Mouse (Mus musculus): ENCODE measurements at regions not wholly inside any gene's neighbourhood (a gene's known extent, or its start where the extent isn't known, plus 50 kb on each side); places are given as distances from the start of the nearest gene placed in this dataset.

GRCm38 (mm10) chr9:47228736-47229135 is 230.2 kb downstream of the Gm4791 start:
- Histone ChIP-seq H3K27me3 (ENCODE audit: control insufficient read depth, insufficient read depth, low read length) (no peaks in the 10 kb centered on the region), H3K27ac (ENCODE audit: low read depth, low read length) (no peak overlapping the region), H3K4me3 (ENCODE audit: low read depth, low read length) (no peak overlapping the region), H3K9me3 (ENCODE audit: control insufficient read depth, low read length) (no peaks in the 10 kb centered on the region), H3K36me3 (ENCODE audit: control insufficient read depth, insufficient read depth, low read length) (no peaks in the 10 kb centered on the region), H3K4me1 (ENCODE audit: control insufficient read depth, insufficient read depth, low read length) (0 out of 2 replicates have a peak, but pooled peaks cover 4% of the 10 kb centered on the region), H3K9ac (replicated peaks; ENCODE audit: low read depth, low read length) (no peak overlapping the region), H3K4me2 (ENCODE audit: low read depth, low read length) (no peak overlapping the region)
- WGBS, result 55% methylated on average over 5 of the region's 5 CpGs
- no peak for ATAC-seq (ENCODE audit: low read depth)

DNA sequence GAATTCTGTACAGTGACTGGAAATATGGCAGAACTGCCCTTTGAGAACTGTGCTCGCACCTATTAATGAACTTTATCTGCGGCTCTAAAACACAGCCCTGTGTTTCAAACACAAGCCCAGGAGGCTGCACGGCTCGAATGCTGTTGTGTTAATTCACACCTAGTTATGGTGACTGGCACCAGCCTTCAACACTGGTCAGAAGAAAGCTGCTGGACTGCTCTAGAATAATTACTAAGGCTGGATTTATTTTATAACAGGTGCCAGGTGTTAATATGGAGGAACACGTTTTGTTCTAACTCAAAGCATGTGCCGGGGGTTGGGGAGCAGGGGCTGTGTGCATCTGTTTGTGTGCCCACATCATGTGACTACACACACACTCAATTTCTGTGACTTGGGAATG is 230.8 kb downstream of the Gm4791 start:
- 0 out of 2 replicates have a peak, but pooled peaks cover 4% of the 10 kb centered on the region for H3K4me1 ChIP-seq (ENCODE audit: control insufficient read depth, insufficient read depth, low read length)
- no peak overlapping the region for H3K4me3 ChIP-seq (ENCODE audit: low read depth, low read length)
- H3K36me3 ChIP-seq (ENCODE audit: control insufficient read depth, insufficient read depth, low read length), result no peaks in the 10 kb centered on the region
- H3K9ac ChIP-seq (replicated peaks; ENCODE audit: low read depth, low read length), result no peak overlapping the region
- ATAC-seq (ENCODE audit: low read depth), result no peak
- WGBS, result 77% methylated on average over 6 of the region's 6 CpGs
- no peak overlapping the region for H3K27ac ChIP-seq (ENCODE audit: low read depth, low read length)
- H3K4me2 ChIP-seq (ENCODE audit: low read depth, low read length), result no peak overlapping the region
- no peaks in the 10 kb centered on the region for H3K27me3 ChIP-seq (ENCODE audit: control insufficient read depth, insufficient read depth, low read length)
- no peaks in the 10 kb centered on the region for H3K9me3 ChIP-seq (ENCODE audit: control insufficient read depth, low read length)

DNA sequence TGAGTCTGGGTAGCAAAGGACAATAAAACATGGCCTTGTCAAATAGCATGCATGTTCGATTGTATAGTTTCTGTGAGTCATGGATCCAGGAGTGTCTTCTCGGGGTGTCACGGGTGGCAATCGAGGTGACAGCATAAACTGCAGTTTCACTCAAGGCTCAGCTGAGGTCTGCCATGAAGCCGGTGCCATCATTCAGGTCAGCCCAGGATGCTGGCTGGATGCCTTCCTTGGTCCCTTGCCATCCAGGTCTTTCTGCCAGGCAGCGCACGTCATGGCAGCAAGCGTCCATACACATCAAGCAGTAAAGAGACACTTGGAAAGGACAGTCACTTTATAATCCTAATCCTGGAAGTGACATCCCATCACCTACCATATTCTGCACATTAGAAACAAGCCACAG is 242.4 kb downstream of the Gm4791 start:
- H3K9me3 ChIP-seq (ENCODE audit: control insufficient read depth, low read length), result no peaks in the 10 kb centered on the region
- H3K9ac ChIP-seq (replicated peaks; ENCODE audit: low read depth, low read length), result no peak overlapping the region
- H3K4me2 ChIP-seq (ENCODE audit: low read depth, low read length), result no peak overlapping the region
- WGBS, result 87% methylated on average over 8 of the region's 8 CpGs
- no peaks in the 10 kb centered on the region for H3K4me1 ChIP-seq (ENCODE audit: control insufficient read depth, insufficient read depth, low read length)
- no peak overlapping the region for H3K4me3 ChIP-seq (ENCODE audit: low read depth, low read length)
- no peak for ATAC-seq (ENCODE audit: low read depth)
- no peaks in the 10 kb centered on the region for H3K27me3 ChIP-seq (ENCODE audit: control insufficient read depth, insufficient read depth, low read length)
- no peak overlapping the region for H3K27ac ChIP-seq (ENCODE audit: low read depth, low read length)
- no peaks in the 10 kb centered on the region for H3K36me3 ChIP-seq (ENCODE audit: control insufficient read depth, insufficient read depth, low read length)

GRCm38 (mm10) chr9:47242051-47242450 is 243.5 kb downstream of the Gm4791 start:
- WGBS, result 80% methylated on average over 6 of the region's 6 CpGs

GRCm38 (mm10) chr9:47242526-47242925 is 244.0 kb downstream of the Gm4791 start:
- 63% methylated on average over 8 of the region's 8 CpGs for WGBS
- ATAC-seq (ENCODE audit: low read depth), result no peak
- Histone ChIP-seq H3K4me2 (ENCODE audit: low read depth, low read length) (no peak overlapping the region), H3K36me3 (ENCODE audit: control insufficient read depth, insufficient read depth, low read length) (no peaks in the 10 kb centered on the region), H3K9ac (replicated peaks; ENCODE audit: low read depth, low read length) (no peak overlapping the region), H3K27ac (ENCODE audit: low read depth, low read length) (no peak overlapping the region), H3K4me3 (ENCODE audit: low read depth, low read length) (no peak overlapping the region), H3K4me1 (ENCODE audit: control insufficient read depth, insufficient read depth, low read length) (no peaks in the 10 kb centered on the region), H3K27me3 (ENCODE audit: control insufficient read depth, insufficient read depth, low read length) (no peaks in the 10 kb centered on the region), H3K9me3 (ENCODE audit: control insufficient read depth, low read length) (no peaks in the 10 kb centered on the region)

More at GRCm38 (mm10) chr9:47242051-47242450, 243.5 kb downstream of the Gm4791 start:
- H3K4me2 ChIP-seq (ENCODE audit: low read depth, low read length), result no peak overlapping the region
- no peak for ATAC-seq (ENCODE audit: low read depth)
- H3K4me1 ChIP-seq (ENCODE audit: control insufficient read depth, insufficient read depth, low read length), result no peaks in the 10 kb centered on the region
- no peaks in the 10 kb centered on the region for H3K27me3 ChIP-seq (ENCODE audit: control insufficient read depth, insufficient read depth, low read length)
- H3K4me3 ChIP-seq (ENCODE audit: low read depth, low read length), result no peak overlapping the region
- H3K36me3 ChIP-seq (ENCODE audit: control insufficient read depth, insufficient read depth, low read length), result no peaks in the 10 kb centered on the region
- H3K27ac ChIP-seq (ENCODE audit: low read depth, low read length), result no peak overlapping the region
- H3K9me3 ChIP-seq (ENCODE audit: control insufficient read depth, low read length), result no peaks in the 10 kb centered on the region
- H3K9ac ChIP-seq (replicated peaks; ENCODE audit: low read depth, low read length), result no peak overlapping the region

DNA sequence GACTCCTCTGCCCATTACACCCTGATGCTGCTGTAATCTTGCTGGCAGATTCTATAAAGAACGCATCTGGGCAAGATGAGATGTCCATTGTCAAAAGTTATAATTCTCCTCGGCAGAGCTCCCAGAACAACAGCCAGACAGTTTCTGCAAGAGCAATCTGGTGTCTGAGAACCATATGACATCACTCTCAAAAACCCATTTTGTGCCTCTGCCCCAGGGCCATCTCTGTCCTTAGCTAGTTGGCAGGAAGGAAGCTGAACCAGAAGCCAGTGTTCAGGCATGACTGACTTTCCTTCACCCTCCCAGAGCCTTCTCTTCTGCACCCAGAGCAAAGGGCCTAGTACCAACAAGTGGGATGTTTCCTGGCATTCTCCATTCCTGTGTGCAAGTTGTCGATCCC is 250.5 kb downstream of the Gm4791 start:
- Histone ChIP-seq H3K4me3 (ENCODE audit: low read depth, low read length) (no peak overlapping the region), H3K9me3 (ENCODE audit: control insufficient read depth, low read length) (no peaks in the 10 kb centered on the region), H3K36me3 (ENCODE audit: control insufficient read depth, insufficient read depth, low read length) (no peaks in the 10 kb centered on the region), H3K4me2 (ENCODE audit: low read depth, low read length) (no peak overlapping the region), H3K9ac (replicated peaks; ENCODE audit: low read depth, low read length) (no peak overlapping the region), H3K27me3 (ENCODE audit: control insufficient read depth, insufficient read depth, low read length) (no peaks in the 10 kb centered on the region), H3K4me1 (ENCODE audit: control insufficient read depth, insufficient read depth, low read length) (no peaks in the 10 kb centered on the region), H3K27ac (ENCODE audit: low read depth, low read length) (no peak overlapping the region)
- no peak for ATAC-seq (ENCODE audit: low read depth)
- 64% methylated on average over 3 of the region's 3 CpGs for WGBS

DNA sequence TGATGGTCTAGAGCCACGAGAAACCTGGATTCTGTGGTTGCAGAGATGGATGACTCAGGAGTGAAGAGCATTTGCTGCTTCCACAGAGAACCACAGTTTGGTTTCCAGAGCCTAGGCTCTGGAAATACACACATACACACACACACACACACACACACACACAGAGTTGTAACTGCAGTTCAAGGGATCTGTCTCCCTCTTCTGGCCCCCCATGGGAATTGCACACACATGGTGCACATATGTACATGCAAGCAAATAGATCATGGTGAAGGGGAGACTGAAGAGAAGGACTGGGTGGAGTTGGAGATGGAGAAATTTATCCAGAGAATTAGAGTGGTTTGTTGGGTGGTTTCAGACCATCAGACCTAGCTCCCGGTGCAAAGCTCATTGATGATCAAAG is 252.6 kb downstream of the Gm4791 start:
- H3K9ac ChIP-seq (replicated peaks; ENCODE audit: low read depth, low read length), result no peak overlapping the region
- no peaks in the 10 kb centered on the region for H3K9me3 ChIP-seq (ENCODE audit: control insufficient read depth, low read length)
- no peaks in the 10 kb centered on the region for H3K36me3 ChIP-seq (ENCODE audit: control insufficient read depth, insufficient read depth, low read length)
- H3K4me2 ChIP-seq (ENCODE audit: low read depth, low read length), result no peak overlapping the region
- H3K4me1 ChIP-seq (ENCODE audit: control insufficient read depth, insufficient read depth, low read length), result no peaks in the 10 kb centered on the region
- WGBS, result 96% methylated on average over 2 of the region's 2 CpGs
- no peaks in the 10 kb centered on the region for H3K27me3 ChIP-seq (ENCODE audit: control insufficient read depth, insufficient read depth, low read length)
- ATAC-seq (ENCODE audit: low read depth), result no peak
- H3K27ac ChIP-seq (ENCODE audit: low read depth, low read length), result no peak overlapping the region
- no peak overlapping the region for H3K4me3 ChIP-seq (ENCODE audit: low read depth, low read length)

- no peak overlapping the region for H3K4me2 ChIP-seq (ENCODE audit: low read depth, low read length)
- H3K27me3 ChIP-seq (ENCODE audit: control insufficient read depth, insufficient read depth, low read length), result no peaks in the 10 kb centered on the region
- 50% methylated on average over 13 of the region's 13 CpGs for WGBS
- no peak overlapping the region for H3K27ac ChIP-seq (ENCODE audit: low read depth, low read length)
- no peak overlapping the region for H3K4me3 ChIP-seq (ENCODE audit: low read depth, low read length)
- H3K9me3 ChIP-seq (ENCODE audit: control insufficient read depth, low read length), result no peaks in the 10 kb centered on the region
- no peaks in the 10 kb centered on the region for H3K36me3 ChIP-seq (ENCODE audit: control insufficient read depth, insufficient read depth, low read length)
- no peaks in the 10 kb centered on the region for H3K4me1 ChIP-seq (ENCODE audit: control insufficient read depth, insufficient read depth, low read length)
- ATAC-seq (ENCODE audit: low read depth), result no peak
- H3K9ac ChIP-seq (replicated peaks; ENCODE audit: low read depth, low read length), result no peak overlapping the region
These were observed 255.5 kb downstream of the Gm4791 start for GRCm38 (mm10) chr9:47253836-47254657.

- Histone ChIP-seq H3K36me3 (ENCODE audit: control insufficient read depth, insufficient read depth, low read length) (no peaks in the 10 kb centered on the region), H3K27ac (ENCODE audit: low read depth, low read length) (no peak overlapping the region), H3K4me1 (ENCODE audit: control insufficient read depth, insufficient read depth, low read length) (no peaks in the 10 kb centered on the region; the same call in 1 of the 2 replicates), H3K4me3 (ENCODE audit: low read depth, low read length) (no peak overlapping the region), H3K27me3 (ENCODE audit: control insufficient read depth, insufficient read depth, low read length) (no peaks in the 10 kb centered on the region), H3K4me2 (ENCODE audit: low read depth, low read length) (no peak overlapping the region), H3K9ac (replicated peaks; ENCODE audit: low read depth, low read length) (no peak overlapping the region), H3K9me3 (ENCODE audit: control insufficient read depth, low read length) (no peaks in the 10 kb centered on the region)
- ATAC-seq (ENCODE audit: low read depth), result peak; percentile 49; the same call in 1 of the 2 replicates
- 67% methylated on average over 9 of the region's 9 CpGs for WGBS
These were observed 264.0 kb upstream of the Cadm1 start for GRCm38 (mm10) chr9:47265946-47266490.

All from neural tube, embryonic 14.5 days (tissue).